Mouse (Mus musculus) liver, adult 2 months (tissue): Measurements from ENCODE around the gene Ap2a1. TPM values are rescaled to one million over a fixed set of nuclear protein-coding genes. Genes with fewer than 3 reads are reported as not detected.
A peak's percentile ranks its signal among the peaks of the same experiment; 100 is the strongest.

ENCODE experiments used
- DNase-seq: peaks from one replicate; pipeline ENCODE4 v3.0.0-alpha.2; 2011; ENCODE audit warnings: low read depth, low spot score; ENCODE audit errors: extremely low read depth
- H3K27ac ChIP-seq: fragments of 200-500 bp; replicated peaks from 2 replicates; pipeline ENCODE4 v1.5.1; 2012; ENCODE audit warnings: low read depth, mild to moderate bottlenecking, control low read depth, inconsistent platforms, low read length; ENCODE audit not compliant: insufficient read depth
- H3K27me3 ChIP-seq: fragments of 200-500 bp; 2 replicates; pipeline ENCODE4 v1.6.1; 2012; ENCODE audit warnings: mild to moderate bottlenecking, moderate library complexity, low read length, inconsistent platforms; ENCODE audit not compliant: control insufficient read depth, insufficient read depth
- H3K36me3 ChIP-seq: fragments of 200-500 bp; 2 replicates; pipeline ENCODE4 v1.6.1; 2012; ENCODE audit warnings: low read length, inconsistent platforms; ENCODE audit not compliant: control insufficient read depth, insufficient read depth
- H3K4me1 ChIP-seq: fragments of 200-500 bp; 2 replicates; pipeline ENCODE4 v1.6.1; 2011; ENCODE audit warnings: low read length; ENCODE audit not compliant: control insufficient read depth, insufficient read depth
- H3K4me3 ChIP-seq: fragments of 200-500 bp; 2 replicates; pipeline ENCODE4 v1.5.1; 2011; ENCODE audit warnings: low read depth, mild to moderate bottlenecking, control low read depth, low read length, moderate library complexity; ENCODE audit not compliant: insufficient read depth
- H3K79me2 ChIP-seq: fragments of 200-500 bp; 2 replicates; pipeline ENCODE4 v1.6.1; 2012; ENCODE audit warnings: inconsistent platforms, mild to moderate bottlenecking, low read length, moderate library complexity; ENCODE audit not compliant: control insufficient read depth, insufficient read depth
- H3K9ac ChIP-seq: fragments of 200-500 bp; 2 replicates; pipeline ENCODE4 v1.6.1; 2012; ENCODE audit warnings: low read depth, mild to moderate bottlenecking, control low read depth, inconsistent platforms, low read length
- CTCF ChIP-seq: fragments of 200-500 bp; IDR thresholded peaks from 2 replicates; pipeline ENCODE4 v1.5.1; 2011; ENCODE audit warnings: low read depth, low read length, control low read depth
- POLR2A ChIP-seq: fragments of 200-500 bp; IDR thresholded peaks from 2 replicates; pipeline ENCODE4 v1.6.1; 2011; ENCODE audit warnings: low read length, control low read depth; ENCODE audit not compliant: insufficient read depth; ENCODE audit errors: extremely low read depth
- WGBS: fragments of 180-500 bp; shearing (Covaris S2); methylation state at CpG from one replicate; pipeline ENCODE4 v1.1.7; 2018; 5-methylcytosine and 5-hydroxymethylcytosine counted together
- polyA plus RNA-seq: library from polyadenylated mRNA; depleted of rRNA; stranded (reverse); fragments of >200 nt; gene quantifications from 2 replicates; pipeline ENCODE4 v1.2.3, GENCODE M21; 2012; rRNA removed
- total RNA-seq: library from RNA; depleted of rRNA; stranded (reverse); fragments of >200 nt; gene quantifications from 2 replicates; pipeline ENCODE4 v1.2.3, GENCODE M21; 2014; rRNA removed

The Ap2a1 gene
- 14.5 and 18.3 TPM in 2 replicates for total RNA-seq
- polyA plus RNA-seq: 32.8 and 38.2 TPM in 2 replicates

- peak; percentile 99 for DNase-seq
- Histone ChIP-seq H3K27me3 (no peaks in the 10 kb centered on the region), H3K4me3 (peak within 1 kb of the TSS; percentile 99), H3K9ac (peak within 1 kb of the TSS; percentile 99), H3K79me2 (peaks cover 16% of the 10 kb centered on the region), H3K27ac (peak within 1 kb of the TSS; percentile 83), H3K36me3 (no peaks in the 10 kb centered on the region), H3K4me1 (peaks cover 7% of the 10 kb centered on the region)
- peak; percentile 83 for TF ChIP-seq POLR2A
- no peak for TF ChIP-seq CTCF
- WGBS: under 1% methylated on average over 84 of the region's 84 CpGs
These were observed at the start of gene Ap2a1 for GRCm38 (mm10) chr7:44929204-44930151. Gene Ap2a1, minus strand, starts transcription at chr7:44929496.

GRCm38 (mm10) chr7:44978300-44978699, 49.0 kb upstream of the Ap2a1 start:
- Histone ChIP-seq H3K4me1 (no peaks in the 10 kb centered on the region), H3K27ac (no peak overlapping the region), H3K79me2 (no peaks in the 10 kb centered on the region), H3K27me3 (no peaks in the 10 kb centered on the region), H3K9ac (no peak overlapping the region), H3K36me3 (peaks cover 4% of the 10 kb centered on the region; the same call in 1 of the 2 replicates), H3K4me3 (no peak overlapping the region)
- TF ChIP-seq CTCF (no peak), POLR2A (no peak)
- DNase-seq: no peak
- 88% methylated on average over 3 of the region's 3 CpGs for WGBS

- Histone ChIP-seq H3K9ac (no peak overlapping the region), H3K27ac (no peak overlapping the region), H3K4me3 (no peak overlapping the region), H3K4me1 (no peaks in the 10 kb centered on the region), H3K79me2 (no peaks in the 10 kb centered on the region), H3K36me3 (no peaks in the 10 kb centered on the region), H3K27me3 (no peaks in the 10 kb centered on the region)
- 47% methylated on average over 6 of the region's 6 CpGs for WGBS
- no peak for DNase-seq
- TF ChIP-seq CTCF: no peak
- no peak for TF ChIP-seq POLR2A
These were observed 45.8 kb upstream of the Ap2a1 start for GRCm38 (mm10) chr7:44975117-44975419.

- TF ChIP-seq POLR2A (no peak), CTCF (no peak)
- no peaks in the 10 kb centered on the region for H3K79me2 ChIP-seq
- H3K9ac ChIP-seq: no peak within 1 kb of the TSS
- H3K27ac ChIP-seq: no peak within 1 kb of the TSS
- H3K4me1 ChIP-seq: no peaks in the 10 kb centered on the region
- DNase-seq: peak; percentile 40
- no peaks in the 10 kb centered on the region for H3K36me3 ChIP-seq
- peak within 1 kb of the TSS; percentile 15; the same call in 1 of the 2 replicates for H3K4me3 ChIP-seq
- WGBS: 10% methylated on average over 22 of the region's 22 CpGs
- H3K27me3 ChIP-seq: no peaks in the 10 kb centered on the region
These were observed 45.3 kb upstream of the Ap2a1 start, which contains the start of gene Cpt1c for GRCm38 (mm10) chr7:44974383-44975116. Gene Cpt1c, minus strand, starts transcription at chr7:44974851.

GRCm38 (mm10) chr7:44973415-44974130, 44.3 kb upstream of the Ap2a1 start:
- no peak for DNase-seq
- no peaks in the 10 kb centered on the region for H3K36me3 ChIP-seq
- H3K4me3 ChIP-seq: no peak overlapping the region
- WGBS: 58% methylated on average over 14 of the region's 14 CpGs
- H3K9ac ChIP-seq: no peak overlapping the region
- TF ChIP-seq CTCF: no peak
- no peak for TF ChIP-seq POLR2A
- H3K4me1 ChIP-seq: no peaks in the 10 kb centered on the region
- no peak overlapping the region for H3K27ac ChIP-seq
- no peaks in the 10 kb centered on the region for H3K27me3 ChIP-seq
- H3K79me2 ChIP-seq: no peaks in the 10 kb centered on the region
